Mouse (Mus musculus): Measurements from ENCODE around the gene Itgb7. TPM values are rescaled to one million over a fixed set of nuclear protein-coding genes. Genes with fewer than 3 reads are reported as not detected.
"Not testable (repeated sequence)": the region's sequence is repeated elsewhere in the genome, so short reads cannot be mapped to it uniquely, and the experiment has no call there.

Itgb7 gene
- total RNA-seq, 2 experiments from 2014 or later = 4.1 to 7.4 TPM

DNA sequence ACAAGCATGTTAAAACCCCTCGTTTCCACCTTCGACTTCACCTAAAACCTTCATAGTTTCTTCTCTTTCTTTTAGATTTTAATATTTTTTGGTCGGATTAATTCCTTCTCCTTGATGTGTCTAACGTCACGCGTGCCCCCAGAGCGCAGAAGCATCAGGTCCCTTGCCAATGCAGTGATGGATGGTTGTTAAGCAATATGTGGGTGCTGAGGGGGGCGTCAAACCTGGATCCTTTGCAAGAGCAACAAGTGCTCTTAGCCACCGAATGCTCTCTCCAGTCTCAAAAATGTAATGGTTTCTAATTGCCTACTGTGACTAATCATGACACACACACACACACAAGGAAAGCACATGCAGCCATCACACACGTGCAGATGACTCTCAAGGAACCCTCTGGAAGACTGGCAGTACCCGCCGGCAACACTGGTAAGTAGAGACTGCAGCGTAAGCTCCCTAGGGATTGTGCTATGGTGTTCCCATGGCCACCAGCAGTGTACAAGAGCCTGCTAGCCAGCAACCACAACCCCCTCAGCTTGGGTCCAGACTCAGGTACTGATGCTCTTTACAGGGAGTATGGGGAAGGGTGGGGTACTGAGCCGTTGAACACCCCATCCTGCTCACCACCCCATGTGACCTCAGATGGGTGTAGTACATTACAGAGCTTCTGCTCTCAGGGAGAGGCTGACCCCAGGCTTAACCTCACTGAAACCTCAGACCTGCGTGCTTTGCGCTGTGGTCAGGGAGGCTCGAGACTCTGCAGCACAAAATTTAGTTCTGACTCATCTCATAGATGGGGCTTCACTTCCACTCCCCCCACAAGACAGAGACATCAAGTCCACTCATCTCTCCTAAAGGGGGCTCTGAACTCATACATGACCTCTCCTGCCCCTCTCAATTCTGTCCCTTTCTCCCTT lies 1.1 kb downstream of the Itgb7 start:
- DNase-seq (ENCODE audit: low spot score in 2 of 2) = no peak

DNA sequence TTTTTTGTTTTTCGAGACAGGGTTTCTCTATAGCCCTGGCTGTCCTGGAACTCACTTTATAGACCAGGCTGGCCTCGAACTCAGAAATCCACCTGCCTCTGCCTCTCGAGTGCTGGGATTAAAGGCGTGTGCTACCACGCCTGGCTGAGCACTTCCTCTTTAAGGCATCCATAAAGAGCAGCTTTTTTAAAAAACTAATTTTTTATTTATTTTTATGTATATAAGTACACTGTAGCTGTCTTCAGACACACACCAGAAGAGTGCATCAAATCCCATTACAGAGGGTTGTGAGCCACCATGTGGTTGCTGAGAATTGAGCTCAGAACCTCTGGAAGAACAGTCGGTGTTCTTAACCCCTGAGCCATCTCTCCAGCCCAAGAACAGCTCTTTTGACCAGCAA lies 6.1 kb downstream of the Itgb7 start:
- DNase-seq (ENCODE audit: low spot score in 2 of 2) = not testable (repeated sequence)

- peak in 1 of 2 experiments; percentile 22 for DNase-seq (ENCODE audit: low spot score in 2 of 2)
These were observed 6.6 kb downstream of the Itgb7 start for GRCm38 (mm10) chr15:102224992-102225617.

DNA sequence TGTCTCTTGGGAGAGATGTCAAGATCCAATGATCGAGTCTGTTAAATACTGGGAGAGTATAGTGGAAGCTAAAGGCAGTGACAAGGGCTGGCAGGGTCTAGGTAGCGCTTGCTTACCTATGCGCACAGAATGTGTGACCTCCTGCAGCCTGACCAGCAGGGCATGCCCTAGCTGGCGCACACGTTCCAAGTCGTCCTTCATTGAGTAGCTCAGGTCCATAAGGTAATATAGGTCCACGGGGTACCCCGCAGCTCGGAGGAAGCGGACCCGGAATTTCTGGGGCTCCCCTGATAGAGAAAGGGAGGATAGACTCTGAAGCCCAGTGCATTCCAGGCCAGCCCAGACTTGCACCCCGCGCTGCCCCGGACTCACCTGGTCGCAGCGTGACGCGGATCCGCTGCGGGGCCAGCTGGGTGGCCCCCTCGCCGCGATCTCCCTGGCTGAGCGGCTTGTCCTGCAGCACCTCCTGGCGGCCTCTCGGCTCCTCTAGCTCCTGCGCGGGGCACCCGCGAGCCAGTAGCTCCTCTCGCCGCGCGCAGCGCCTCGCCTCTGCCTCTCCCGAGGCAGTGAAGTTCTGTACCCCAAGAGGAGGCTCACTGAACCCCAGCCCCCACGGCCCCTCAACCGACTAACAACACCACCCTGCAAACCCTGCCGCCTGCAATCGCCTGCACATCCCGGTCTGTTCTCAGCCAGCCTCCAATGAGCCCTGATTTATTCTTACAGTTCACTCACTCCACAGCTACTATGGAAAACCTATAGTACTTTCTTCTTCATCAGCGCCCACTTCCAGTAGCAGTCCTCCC lies 7.4 kb downstream of the Itgb7 start:
- peak; percentile 77 to 89 for DNase-seq (ENCODE audit: low spot score in 2 of 2)

- no peak for DNase-seq (ENCODE audit: low spot score in 2 of 2)
These were observed 9.4 kb downstream of the Itgb7 start for GRCm38 (mm10) chr15:102222386-102222785.

- no peak for DNase-seq (ENCODE audit: low spot score in 2 of 2)
These were observed 14.4 kb downstream of the Itgb7 start for GRCm38 (mm10) chr15:102217325-102217724.

DNA sequence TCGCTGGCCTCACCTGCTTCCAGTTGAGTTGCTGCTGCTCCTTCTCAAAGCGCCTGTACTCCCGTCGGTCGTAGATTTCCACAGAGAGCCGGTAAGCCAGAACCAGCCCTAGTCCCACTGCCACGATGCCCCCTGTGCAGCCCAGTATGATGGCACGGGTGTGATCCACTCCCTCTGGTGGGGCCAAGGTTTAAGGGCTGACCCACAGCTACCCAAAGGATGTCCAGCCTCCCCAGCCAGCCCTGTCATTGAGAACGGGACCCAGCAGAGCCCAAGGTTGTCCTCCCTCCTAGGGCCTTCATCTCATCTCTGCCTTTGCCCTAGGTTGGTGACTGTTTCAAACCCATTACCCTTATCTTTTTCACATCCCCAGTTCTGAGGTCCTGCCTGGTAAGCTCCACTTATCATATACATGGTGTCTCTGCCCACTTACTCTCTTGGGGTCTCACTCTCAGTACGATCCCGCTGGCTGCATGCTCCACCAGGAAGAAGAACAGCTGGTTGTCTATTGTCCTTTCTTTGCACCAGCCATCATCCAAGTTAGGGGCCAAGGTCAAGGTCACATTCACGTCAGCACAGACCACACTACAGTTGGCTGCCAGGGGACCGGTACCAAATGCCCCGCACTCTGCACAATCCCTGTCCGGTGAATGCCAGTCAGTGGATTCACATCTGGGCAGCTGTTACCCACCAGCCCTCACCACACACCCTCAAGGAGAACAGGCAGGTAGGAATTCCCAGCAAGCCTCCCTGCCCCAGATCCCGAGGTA lies 15.1 kb downstream of the Itgb7 start:
- DNase-seq (ENCODE audit: low spot score in 2 of 2) = no peak

DNA sequence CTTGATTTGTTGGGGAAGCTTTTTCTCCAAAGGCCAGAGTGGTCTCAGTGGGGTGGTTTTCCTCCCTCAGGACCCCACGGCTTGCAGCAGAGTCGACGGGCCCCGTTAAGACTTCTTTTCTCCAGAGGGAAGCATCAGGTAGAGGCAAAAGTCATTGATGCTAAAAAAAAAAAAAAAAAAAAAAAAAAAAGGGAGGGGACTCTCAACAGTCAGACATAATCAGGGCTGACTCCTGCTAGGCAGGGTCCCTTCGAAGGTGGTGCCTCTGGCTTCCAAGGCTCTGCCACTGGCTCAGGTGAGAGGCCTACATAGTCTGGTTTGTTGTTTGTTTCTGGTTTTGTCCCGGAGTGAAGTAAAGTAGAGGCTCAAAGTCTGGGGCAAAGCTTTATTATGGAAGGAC lies 16.1 kb downstream of the Itgb7 start:
- DNase-seq (ENCODE audit: low spot score in 2 of 2) = no peak

DNA sequence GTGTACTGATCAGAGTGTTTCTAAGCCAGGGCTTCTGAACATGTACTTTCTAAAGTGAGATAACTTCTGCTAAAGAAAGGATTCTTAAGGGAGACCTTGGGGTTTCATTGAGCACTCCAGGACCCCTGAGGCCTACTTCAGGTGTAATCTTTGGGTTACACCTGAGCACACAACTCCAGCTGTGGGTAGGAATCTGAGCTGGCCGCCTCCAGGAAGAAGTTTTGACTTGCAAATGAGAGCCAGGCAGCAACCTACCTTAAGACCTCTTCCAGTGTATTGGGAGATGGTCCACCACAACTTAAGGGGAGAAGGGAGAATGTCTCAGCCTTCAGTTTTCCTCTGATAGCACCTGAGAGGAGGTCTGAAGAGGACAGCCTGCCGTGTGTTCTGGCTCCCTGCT lies 17.6 kb downstream of the Itgb7 start:
- no peak for DNase-seq (ENCODE audit: low spot score in 2 of 2)

GRCm38 (mm10) chr15:102211895-102212294 lies 19.8 kb downstream of the Itgb7 start:
- no peak for DNase-seq (ENCODE audit: low spot score in 2 of 2)

- no peak for DNase-seq (ENCODE audit: low spot score in 2 of 2)
These were observed 20.9 kb downstream of the Itgb7 start for GRCm38 (mm10) chr15:102210816-102211215.

- DNase-seq (ENCODE audit: low spot score in 2 of 2) = no peak
These were observed 22.6 kb downstream of the Itgb7 start for GRCm38 (mm10) chr15:102209114-102209513.

GRCm38 (mm10) chr15:102208092-102208561 lies 23.6 kb downstream of the Itgb7 start:
- no peak for DNase-seq (ENCODE audit: low spot score in 2 of 2)

DNA sequence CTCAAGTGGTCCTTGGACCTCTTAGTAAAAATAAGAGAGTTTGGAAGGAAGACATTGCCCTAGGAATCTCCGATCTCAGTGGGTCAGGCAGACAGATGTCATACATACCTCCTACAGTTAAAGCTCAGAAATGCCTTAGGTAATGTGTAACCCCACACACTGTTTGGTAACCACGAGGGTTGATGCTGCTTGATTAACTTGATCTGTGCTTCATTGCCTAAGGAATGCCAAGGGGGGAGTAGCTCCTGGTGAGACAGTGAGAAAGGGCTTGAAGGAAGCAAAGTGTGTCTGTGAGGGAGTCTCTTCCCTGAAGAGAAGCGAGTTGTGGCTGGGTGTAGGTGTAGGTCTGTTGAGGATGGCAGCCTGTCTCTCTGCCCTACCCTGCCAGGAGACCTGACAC lies 24.4 kb downstream of the Itgb7 start:
- no peak for DNase-seq (ENCODE audit: low spot score in 2 of 2)

- no peak for DNase-seq (ENCODE audit: low spot score in 2 of 2)
These were observed 26.0 kb downstream of the Itgb7 start for GRCm38 (mm10) chr15:102205779-102206178.

GRCm38 (mm10) chr15:102204674-102205505 lies 26.9 kb downstream of the Itgb7 start, which contains the start of gene Csad:
Csad (minus strand) TSS chr15:102204724.
- no peak for DNase-seq (ENCODE audit: low spot score in 2 of 2)

GRCm38 (mm10) chr15:102203835-102204381 lies 27.8 kb downstream of the Itgb7 start:
- DNase-seq (ENCODE audit: low spot score in 2 of 2) = peak; percentile 67 to 75

- peak; percentile 88 for DNase-seq (ENCODE audit: low spot score in 2 of 2)
These were observed 28.5 kb downstream of the Itgb7 start, which contains the start of gene Zfp740 for GRCm38 (mm10) chr15:102202971-102203834. Zfp740 (plus strand) TSS chr15:102203249.
